Mouse (Mus musculus) megakaryocyte, embryonic 14.5 days (primary cell): ENCODE results near the gene Gipc2.

Source experiments
- FLI1 ChIP-seq: IDR thresholded peaks from 2 replicates; pipeline ENCODE4 v1.6.1; 2012; ENCODE audit warnings: low read length, inconsistent platforms, mixed read lengths
- GATA1 ChIP-seq: IDR thresholded peaks from 3 replicates; pipeline ENCODE4 v1.6.1; 2012; ENCODE audit warnings: mixed read lengths, low read length, inconsistent platforms, borderline replicate concordance

DNA sequence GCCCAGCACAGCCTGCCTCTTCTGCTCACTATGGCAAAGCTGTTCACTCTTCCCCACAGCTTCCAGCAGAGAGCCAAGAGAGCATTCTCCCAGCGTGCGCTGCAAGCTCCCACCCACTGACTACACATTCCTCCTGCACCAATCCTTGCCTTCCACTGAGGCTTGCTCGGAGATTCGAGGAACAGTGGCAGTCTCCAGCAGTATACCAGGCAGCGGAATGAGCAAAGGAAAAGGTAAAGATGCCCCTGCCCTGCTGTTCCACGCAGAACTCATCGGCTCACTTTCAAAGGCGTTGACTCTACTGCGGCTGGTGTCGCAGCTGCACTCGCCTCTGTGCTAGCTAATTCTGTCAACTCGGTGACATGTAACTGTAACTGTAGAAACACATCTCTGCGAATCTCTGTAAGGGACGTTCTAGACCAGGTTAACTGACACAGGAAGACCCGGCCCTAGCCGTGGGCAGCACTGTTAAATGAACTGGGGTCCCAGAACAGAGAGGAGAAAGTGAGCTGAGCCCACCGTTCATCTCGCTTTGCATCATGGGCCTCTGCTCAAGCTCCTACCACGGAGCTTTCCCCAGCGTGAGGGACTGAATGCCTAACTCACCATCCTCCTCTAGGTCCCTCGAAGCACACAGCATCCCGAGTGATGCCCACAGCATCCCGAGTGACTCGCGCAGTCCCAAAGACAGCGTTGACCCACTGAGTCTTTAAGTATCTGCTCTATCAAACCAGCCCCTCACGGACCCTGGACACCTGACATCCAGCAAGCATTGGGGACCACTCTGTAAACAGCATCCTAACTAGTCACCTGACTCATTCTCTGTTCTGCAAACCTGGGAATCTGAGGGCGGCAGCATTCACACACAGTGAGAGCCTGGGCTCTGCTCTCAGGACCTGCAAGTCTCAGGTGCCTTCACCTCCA lies 59.5 kb downstream of the Gipc2 start:
- TF ChIP-seq GATA1 (no peak), FLI1 (no peak)
